Mouse (Mus musculus) testis, adult 2 months (tissue): Measurements from ENCODE around the gene Cadps2. TPM values are rescaled to one million over a fixed set of nuclear protein-coding genes. Genes with fewer than 3 reads are reported as not detected.

Experiments used
- H3K27ac ChIP-seq: fragments of 200-500 bp; 2 replicates; pipeline ENCODE4 v1.5.1; 2012; ENCODE audit warnings: low read depth, low read length; ENCODE audit not compliant: control insufficient read depth, insufficient read depth
- H3K27me3 ChIP-seq: fragments of 200-500 bp; 2 replicates; pipeline ENCODE4 v1.6.1; 2012; ENCODE audit warnings: mild to moderate bottlenecking, low read length, moderate library complexity; ENCODE audit not compliant: control insufficient read depth, insufficient read depth
- H3K36me3 ChIP-seq: fragments of 200-500 bp; 2 replicates; pipeline ENCODE4 v1.6.1; 2012; ENCODE audit warnings: mild to moderate bottlenecking, low read length; ENCODE audit not compliant: control insufficient read depth, insufficient read depth
- H3K4me1 ChIP-seq: fragments of 200-500 bp; 2 replicates; pipeline ENCODE4 v1.6.1; 2012; ENCODE audit warnings: low read length; ENCODE audit not compliant: control insufficient read depth, insufficient read depth
- H3K4me3 ChIP-seq: fragments of 200-500 bp; 2 replicates; pipeline ENCODE4 v1.5.1; 2012; ENCODE audit warnings: low read depth, mild to moderate bottlenecking, low read length, moderate library complexity, mixed read lengths; ENCODE audit not compliant: control insufficient read depth
- CTCF ChIP-seq: fragments of 200-500 bp; IDR thresholded peaks from 2 replicates; pipeline ENCODE4 v1.5.1; 2012; ENCODE audit warnings: low read depth, mild to moderate bottlenecking, inconsistent platforms, low read length, moderate library complexity; ENCODE audit not compliant: control insufficient read depth, insufficient read depth, insufficient replicate concordance
- POLR2A ChIP-seq: fragments of 200-500 bp; IDR thresholded peaks from 2 replicates; pipeline ENCODE4 v1.6.1; 2012; ENCODE audit warnings: low read depth, mild to moderate bottlenecking, inconsistent platforms, low read length, moderate library complexity; ENCODE audit not compliant: control insufficient read depth
- polyA plus RNA-seq: library from polyadenylated mRNA; depleted of rRNA; stranded (reverse); fragments of >200 nt; gene quantifications from 2 replicates; pipeline ENCODE4 v1.2.3, GENCODE M21; 2012

The Cadps2 gene
- polyA plus RNA-seq, 1 experiment = 0.77 TPM

DNA sequence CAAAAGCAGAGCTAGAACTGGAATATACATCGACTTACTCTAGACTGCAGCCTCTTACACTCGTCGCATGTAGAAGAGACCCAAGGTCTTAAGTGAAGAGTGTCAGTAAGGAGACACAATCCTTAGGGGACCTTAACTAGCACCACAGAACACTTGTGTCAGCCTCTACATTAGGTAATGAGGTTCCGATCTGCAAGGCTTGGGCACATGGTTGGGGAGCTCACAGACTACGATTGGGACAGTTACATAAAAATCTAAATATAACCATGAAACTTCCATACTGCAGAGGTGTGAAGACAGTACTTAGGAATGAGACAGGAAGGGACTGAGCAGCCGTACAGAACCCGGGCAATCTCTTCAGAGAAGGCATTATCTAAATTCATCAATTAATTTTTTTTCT lies 27.1 kb upstream of the Cadps2 start:
- H3K4me3 ChIP-seq = no peak overlapping the region
- no peaks in the 10 kb centered on the region for H3K36me3 ChIP-seq
- TF ChIP-seq POLR2A = no peak
- no peak for TF ChIP-seq CTCF
- no peaks in the 10 kb centered on the region for H3K27me3 ChIP-seq
- no peaks in the 10 kb centered on the region for H3K4me1 ChIP-seq
- no peak overlapping the region for H3K27ac ChIP-seq

DNA sequence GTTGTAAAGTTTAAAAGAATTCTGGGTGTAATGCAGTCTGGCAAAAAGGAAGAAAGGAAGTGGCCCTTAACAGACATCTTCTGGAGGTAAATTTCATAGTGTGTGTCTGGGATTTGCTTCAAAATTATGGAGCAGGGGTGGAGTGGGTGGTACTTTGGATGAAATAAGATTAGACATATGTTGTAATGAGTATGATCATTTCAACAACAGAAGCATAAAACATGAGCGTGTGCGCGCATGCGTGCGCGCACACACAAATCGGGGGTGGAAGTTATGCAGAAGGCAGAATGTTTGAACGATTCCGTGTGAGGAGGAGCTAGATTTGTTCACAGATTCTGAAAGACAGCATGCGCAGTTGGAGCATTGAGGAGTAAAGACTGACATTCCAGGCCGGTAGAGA lies 14.2 kb upstream of the Cadps2 start:
- Histone ChIP-seq H3K27me3 (no peaks in the 10 kb centered on the region), H3K27ac (no peak overlapping the region), H3K4me1 (no peaks in the 10 kb centered on the region; the same call in 1 of the 2 replicates), H3K4me3 (no peak overlapping the region), H3K36me3 (no peaks in the 10 kb centered on the region)
- TF ChIP-seq CTCF (no peak), POLR2A (no peak)

DNA sequence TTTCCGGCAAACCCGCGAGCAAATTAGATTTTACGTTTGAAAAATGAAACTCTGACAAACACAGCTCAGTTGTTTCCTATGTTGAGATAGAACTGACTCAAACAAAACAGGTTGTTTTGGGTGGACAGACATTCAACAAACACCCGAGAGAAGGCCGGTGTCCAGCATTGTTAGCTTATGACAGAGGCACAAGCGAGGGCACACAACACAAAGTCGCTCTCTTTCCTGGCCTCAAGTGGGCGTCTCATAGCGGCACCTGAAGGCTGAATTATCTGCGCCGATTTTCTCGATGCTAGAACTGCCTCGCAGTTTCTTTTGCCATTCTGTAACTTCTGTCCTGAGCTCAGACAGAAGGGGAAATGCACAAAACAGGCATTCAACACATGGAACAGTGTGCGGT lies 780 bp upstream of the Cadps2 start:
- no peak overlapping the region for H3K27ac ChIP-seq
- peaks cover 14% of the 10 kb centered on the region for H3K4me1 ChIP-seq
- H3K27me3 ChIP-seq = no peaks in the 10 kb centered on the region
- H3K4me3 ChIP-seq = peak overlapping the region; percentile 93
- H3K36me3 ChIP-seq = no peaks in the 10 kb centered on the region
- no peak for TF ChIP-seq POLR2A
- no peak for TF ChIP-seq CTCF

DNA sequence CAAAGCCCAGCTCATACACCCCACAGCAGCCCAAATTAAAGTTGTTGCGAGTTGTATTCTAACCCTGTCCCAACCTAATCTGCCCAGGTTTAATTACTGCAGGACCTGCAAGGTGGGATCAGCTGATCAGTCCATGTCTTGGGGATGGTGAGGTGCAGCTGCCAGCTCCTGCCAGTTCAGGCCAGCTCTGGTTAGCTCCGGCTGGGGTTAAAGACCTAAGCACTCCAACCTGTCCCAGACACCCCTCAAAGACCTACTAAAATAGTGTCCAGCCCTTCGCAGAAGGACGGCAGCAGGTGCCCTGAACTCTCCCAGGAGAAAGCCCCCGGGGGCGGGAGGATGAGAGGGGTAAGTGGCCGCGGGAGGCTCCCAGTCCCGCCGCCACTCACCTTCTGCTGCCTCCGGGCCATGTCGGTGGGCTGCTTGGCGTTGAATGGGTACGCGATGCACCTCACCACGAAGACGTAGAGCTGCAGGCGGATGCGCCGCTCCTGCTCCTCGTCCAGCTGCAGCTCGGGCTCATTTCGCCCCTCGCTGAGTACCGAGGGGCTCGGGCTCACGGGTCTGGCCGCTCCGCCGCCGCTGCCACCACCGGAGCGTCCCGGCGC lies 716 bp downstream of the Cadps2 start:
- Histone ChIP-seq H3K4me3 (peak overlapping the region; percentile 93), H3K36me3 (no peaks in the 10 kb centered on the region), H3K27me3 (no peaks in the 10 kb centered on the region), H3K4me1 (peaks cover 14% of the 10 kb centered on the region), H3K27ac (peak overlapping the region; percentile 3; the same call in 1 of the 2 replicates)
- TF ChIP-seq POLR2A (no peak), CTCF (no peak)

DNA sequence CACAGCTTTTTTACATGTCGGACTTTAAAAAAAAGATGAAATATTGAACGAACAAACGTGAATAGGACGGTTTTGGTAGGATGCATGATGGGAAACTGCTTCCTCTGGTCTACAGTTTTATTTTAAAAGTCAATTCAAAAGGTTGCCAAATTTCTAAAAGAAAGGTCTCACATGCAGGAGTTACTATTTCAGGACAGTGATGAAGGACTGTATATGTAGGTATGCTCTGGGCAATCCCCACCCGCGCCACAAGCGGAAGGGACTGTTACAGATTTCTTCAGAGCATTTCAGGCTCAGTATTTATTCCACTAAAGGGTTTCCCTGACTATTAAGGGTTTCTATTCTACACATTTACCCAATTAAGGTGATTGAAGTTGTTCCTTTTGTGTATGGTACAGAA lies 1.6 kb downstream of the Cadps2 start:
- Histone ChIP-seq H3K4me1 (peaks cover 14% of the 10 kb centered on the region), H3K27me3 (no peaks in the 10 kb centered on the region), H3K4me3 (no peak overlapping the region), H3K36me3 (no peaks in the 10 kb centered on the region), H3K27ac (no peak overlapping the region)
- TF ChIP-seq POLR2A (no peak), CTCF (no peak)

DNA sequence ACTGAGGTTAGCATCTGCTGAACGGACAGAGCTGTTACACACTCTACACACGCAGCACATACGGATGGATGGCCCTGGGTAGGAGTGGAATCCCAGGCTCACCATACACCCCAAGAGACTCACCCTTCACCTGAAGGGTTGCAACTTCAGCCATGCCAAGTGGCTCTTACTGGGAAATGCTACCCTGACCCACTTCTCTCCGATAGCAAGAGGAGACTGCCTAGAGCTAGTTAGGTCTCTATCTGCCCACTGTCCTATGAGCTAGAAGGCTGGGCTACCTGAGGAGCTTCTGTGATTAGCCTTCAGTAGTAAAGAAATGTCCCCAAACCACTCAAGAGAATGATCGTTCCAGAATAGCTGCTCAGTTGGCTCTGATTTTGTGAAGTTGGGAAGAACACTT lies 2.1 kb downstream of the Cadps2 start:
- no peaks in the 10 kb centered on the region for H3K27me3 ChIP-seq
- peaks cover 14% of the 10 kb centered on the region for H3K4me1 ChIP-seq
- H3K27ac ChIP-seq = no peak overlapping the region
- H3K4me3 ChIP-seq = no peak overlapping the region
- H3K36me3 ChIP-seq = no peaks in the 10 kb centered on the region
- TF ChIP-seq POLR2A = no peak
- no peak for TF ChIP-seq CTCF

DNA sequence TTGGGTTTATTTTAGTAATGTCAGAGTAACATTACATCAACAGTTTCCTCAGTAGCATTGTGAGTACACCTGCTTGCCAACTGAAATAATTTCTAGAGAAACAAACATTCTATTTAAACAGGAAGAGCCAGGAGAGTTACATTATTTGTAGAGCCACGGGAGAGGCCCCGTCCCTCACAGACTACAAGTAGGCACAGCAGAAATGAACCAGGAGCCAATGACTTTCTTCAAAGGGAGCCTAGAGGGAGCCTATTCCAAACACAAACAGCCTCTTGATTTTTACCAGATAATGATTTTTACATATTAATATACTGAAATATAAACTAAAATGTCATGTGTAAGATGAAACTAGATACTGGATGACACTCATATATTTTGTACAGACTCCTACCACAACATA lies 2.5 kb downstream of the Cadps2 start:
- Histone ChIP-seq H3K36me3 (no peaks in the 10 kb centered on the region), H3K27ac (no peak overlapping the region), H3K4me1 (peaks cover 14% of the 10 kb centered on the region), H3K27me3 (no peaks in the 10 kb centered on the region), H3K4me3 (no peak overlapping the region)
- no peak for TF ChIP-seq CTCF
- TF ChIP-seq POLR2A = no peak

DNA sequence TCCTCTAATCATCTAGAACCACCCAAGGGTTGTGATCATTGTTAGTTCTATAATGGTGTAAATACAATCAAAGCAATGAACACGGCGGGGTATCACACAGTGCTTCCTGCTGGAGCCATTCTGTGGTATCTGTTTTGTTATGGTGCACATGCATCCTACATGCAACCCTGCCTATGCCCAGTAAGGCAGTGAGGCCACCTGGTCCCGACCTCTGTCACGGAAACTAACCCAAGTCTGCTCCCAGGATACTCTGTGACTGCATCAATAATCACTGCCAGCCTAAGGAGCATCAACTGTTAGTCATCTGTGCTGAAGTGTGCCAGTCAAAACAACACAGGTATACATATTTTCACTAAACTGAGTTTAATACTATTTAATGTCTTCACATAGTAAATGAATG lies 3.7 kb downstream of the Cadps2 start:
- Histone ChIP-seq H3K4me3 (no peak overlapping the region), H3K27me3 (no peaks in the 10 kb centered on the region), H3K36me3 (no peaks in the 10 kb centered on the region), H3K4me1 (peaks cover 14% of the 10 kb centered on the region), H3K27ac (no peak overlapping the region)
- TF ChIP-seq POLR2A (no peak), CTCF (no peak)
